Mouse (Mus musculus) Muller cell, postnatal 12 days (primary cell): ENCODE data around the gene Bag6.

Experiments used
- DNase-seq: peaks from one replicate; pipeline ENCODE4 v3.0.0-alpha.2; 2015; ENCODE audit errors: inconsistent ontology term

The Bag6 gene

DNA sequence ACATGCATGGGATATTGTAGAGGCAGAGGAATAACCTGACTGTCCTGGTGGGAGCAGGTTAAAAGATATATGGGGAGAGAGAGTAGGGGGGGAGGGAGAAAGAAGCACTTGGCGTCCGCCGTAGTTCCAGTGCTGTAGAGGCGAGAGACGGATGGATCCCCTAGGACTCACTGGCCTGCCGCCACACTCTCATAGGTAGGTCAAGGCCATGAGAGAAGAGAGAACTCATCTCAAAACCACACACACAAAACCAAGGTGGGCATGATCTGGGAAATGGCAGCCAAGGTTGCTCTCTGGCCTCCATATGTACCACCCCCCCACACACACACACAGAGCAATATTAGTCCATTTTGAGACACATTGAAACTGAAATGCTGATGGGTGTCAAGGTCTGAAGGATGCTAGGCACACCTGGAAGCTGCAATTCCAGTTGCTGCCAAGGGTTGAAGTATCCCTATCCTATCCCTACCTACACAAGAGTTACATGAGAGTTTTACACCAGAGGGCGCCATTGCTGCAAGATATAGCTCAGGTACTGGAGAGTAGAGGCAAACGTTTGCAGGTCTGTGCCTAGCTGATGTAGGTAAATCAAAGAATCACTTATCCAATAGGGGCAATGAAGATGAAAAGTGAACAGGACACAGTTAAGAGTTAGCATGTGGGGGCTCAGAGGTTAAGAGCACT, 31.5 kb downstream of the Bag6 start:
- DNase-seq = no peak

- no peak for DNase-seq
Measured at GRCm38 (mm10) chr17:35167794-35168193, 32.8 kb downstream of the Bag6 start.

DNA sequence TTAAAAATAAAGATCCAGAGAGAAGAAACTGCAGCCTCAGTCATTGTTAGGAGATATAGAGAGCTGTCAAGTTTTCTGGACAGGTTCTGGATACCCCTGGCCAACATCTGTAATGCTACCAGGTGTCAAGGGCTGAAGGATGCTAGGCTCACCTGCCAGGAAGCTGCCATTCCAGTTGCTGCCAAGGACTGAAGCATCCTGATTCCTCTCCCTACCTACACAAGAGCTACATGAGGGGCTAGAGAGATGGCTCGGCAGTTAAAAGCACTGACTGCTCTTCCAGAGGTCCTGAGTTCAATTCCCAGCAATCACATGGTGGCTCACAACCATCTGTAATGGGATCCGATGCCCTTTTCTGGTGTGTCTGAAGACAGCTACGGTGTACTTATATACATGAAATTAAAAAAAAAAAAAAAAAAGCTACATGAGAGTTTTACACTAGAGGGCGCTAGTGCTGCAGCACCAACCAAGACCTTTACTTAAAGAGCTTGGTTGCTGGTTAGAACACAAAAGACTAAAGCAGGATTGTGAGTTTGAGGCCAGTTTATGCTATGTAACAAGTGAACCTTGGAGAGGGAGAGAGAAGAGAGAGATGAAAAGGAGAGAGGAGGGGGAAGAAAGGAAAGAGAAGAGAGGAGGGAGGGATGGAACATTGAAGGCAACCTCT, 33.7 kb downstream of the Bag6 start:
- no peak for DNase-seq

GRCm38 (mm10) chr17:35172445-35173234, 37.7 kb downstream of the Bag6 start:
- no peak for DNase-seq

GRCm38 (mm10) chr17:35173329-35173728, 38.4 kb downstream of the Bag6 start:
- DNase-seq = no peak

DNA sequence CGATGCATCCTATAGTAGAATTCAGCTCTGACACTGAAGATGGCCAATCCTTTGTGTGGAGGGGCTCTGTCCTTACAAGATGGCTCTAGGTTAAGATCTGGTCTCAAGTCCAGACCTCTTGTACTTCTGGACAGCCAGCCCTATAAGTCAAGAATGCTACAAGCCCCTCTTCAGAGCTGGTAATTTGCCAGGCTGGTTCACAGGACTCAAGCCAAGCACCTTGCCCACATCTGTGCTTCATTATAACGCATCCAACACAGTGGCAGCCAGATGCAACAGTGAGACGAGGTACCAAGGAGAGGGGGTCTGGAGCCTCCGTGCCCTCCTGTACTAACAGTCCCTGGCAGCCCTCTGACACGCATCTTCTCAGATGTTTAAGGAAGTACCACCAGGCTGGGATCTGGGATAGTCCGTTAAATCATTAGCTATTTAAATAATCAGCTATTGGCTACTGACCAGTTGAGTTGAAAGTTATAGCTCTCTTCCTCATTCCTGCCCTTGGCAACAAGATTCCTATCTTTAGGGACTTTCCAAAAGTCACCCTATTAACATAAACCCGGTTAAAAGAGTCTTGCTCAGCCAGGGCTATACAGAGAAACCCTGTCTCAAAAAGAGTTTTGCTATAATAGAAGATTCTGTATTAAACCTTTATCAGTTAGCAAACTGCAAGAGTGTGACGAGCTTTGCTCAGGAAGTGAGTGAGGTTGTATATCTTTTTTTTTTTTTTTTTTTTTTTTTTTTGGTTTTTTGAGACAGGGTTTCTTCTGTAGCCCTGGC, 39.4 kb downstream of the Bag6 start:
- DNase-seq = no peak

GRCm38 (mm10) chr17:35175382-35175781, 40.4 kb downstream of the Bag6 start:
- DNase-seq = no peak

- DNase-seq = no peak
Measured at GRCm38 (mm10) chr17:35175968-35176367, 41.0 kb downstream of the Bag6 start, which contains the start of gene Aif1. Aif1 (minus strand) TSS chr17:35176068.

GRCm38 (mm10) chr17:35178528-35178927, 43.5 kb downstream of the Bag6 start:
- peak; percentile 74 for DNase-seq

GRCm38 (mm10) chr17:35180093-35180492, 45.1 kb downstream of the Bag6 start:
- no peak for DNase-seq

GRCm38 (mm10) chr17:35185639-35186611, 50.9 kb downstream of the Bag6 start:
- DNase-seq = peak; percentile 84

- peak; percentile 51 for DNase-seq
Measured at GRCm38 (mm10) chr17:35186681-35187080, 51.7 kb downstream of the Bag6 start.

DNA sequence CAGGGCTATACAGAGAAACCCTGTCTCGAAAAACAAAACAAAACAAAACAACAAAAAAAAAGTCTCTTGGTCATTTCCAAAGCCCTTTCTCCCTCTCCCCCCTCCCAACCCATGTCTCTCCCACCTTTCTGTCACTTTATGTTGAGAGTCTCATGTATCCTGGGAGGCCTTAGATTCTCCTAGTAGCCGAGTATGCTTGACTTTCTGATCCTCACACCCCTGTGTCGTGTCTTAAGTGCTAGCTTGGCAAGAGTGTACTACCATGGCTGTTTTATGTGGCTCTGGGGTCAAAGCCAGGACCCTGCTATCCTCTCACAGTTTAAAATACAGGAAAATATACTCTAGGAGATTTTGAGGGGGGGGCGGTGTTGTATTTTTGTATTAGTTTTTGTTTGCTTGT, 52.4 kb downstream of the Bag6 start:
- no peak for DNase-seq

DNA sequence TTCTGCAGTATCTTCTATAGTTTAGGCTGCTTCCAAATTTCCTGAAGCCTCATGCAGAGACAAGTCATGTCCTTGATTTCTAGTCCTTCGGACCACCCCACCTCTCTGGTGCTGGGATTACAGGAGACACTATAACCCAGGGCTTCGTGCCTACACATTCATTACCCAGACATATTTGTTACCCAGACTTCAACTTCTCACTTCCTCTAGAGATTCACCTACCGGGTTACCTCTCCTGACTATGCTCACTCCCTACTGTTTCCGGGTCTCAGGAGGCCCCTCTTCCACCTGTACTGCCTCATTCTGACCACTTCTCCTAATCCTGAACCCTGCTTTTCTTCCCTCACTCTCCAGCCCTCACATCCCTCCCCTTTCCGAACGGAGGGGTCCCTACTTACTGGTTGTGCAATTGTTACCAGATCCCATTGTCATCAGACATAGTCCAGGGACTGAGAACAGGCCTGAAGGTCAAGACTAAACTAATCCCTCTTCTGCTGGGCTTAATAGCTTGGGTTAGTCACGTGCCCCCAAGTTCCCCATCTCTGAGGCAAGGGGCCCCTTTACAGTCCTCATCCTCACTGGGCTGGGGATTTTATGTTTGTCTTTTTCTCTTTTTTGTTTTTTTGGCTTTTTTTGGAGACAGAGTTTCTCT, 53.1 kb downstream of the Bag6 start, which contains the start of gene Lst1:
Lst1 (minus strand) TSS at position 481 of the 652 bp plus-strand sequence.
- no peak for DNase-seq

GRCm38 (mm10) chr17:35189186-35189585, 54.2 kb downstream of the Bag6 start:
- DNase-seq = no peak

- no peak for DNase-seq
Measured at GRCm38 (mm10) chr17:35190096-35190495, 55.1 kb downstream of the Bag6 start.

DNA sequence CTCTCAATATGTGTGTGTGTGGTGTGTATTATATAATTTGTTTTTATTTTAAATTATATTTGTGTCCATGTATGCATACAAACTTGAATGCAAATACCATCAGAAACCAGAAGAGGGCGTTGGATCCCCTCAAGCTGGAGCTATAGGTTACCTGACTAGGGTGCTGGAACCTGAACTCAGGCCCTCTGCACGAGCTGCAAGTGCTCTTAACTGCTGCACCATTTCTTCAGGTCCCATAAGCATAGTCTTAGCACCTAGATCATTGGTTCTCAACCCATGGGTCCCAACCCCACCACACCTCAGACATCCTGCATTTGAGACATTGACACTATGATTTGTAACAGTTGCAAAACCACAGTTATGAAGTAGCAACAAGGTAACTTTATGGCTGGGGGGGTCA, 56.7 kb downstream of the Bag6 start:
- DNase-seq = no peak

GRCm38 (mm10) chr17:35192924-35193323, 57.9 kb downstream of the Bag6 start:
- DNase-seq = no peak

- no peak for DNase-seq
Measured at GRCm38 (mm10) chr17:35193881-35194843, 59.2 kb downstream of the Bag6 start, which contains the start of gene Ltb. Ltb (plus strand) TSS chr17:35194439.
